Mouse (Mus musculus) midbrain, embryonic 13.5 days (tissue): ENCODE measurements at regions not wholly inside any gene's neighbourhood (a gene's known extent, or its start where the extent isn't known, plus 50 kb on each side); places are given as distances from the start of the nearest gene placed in this dataset.

ENCODE experiments used
- ATAC-seq: fragments of 200-750 bp; cut with Nextera tagmentation; 2 replicates; pipeline ENCODE4 v1.8.0; 2017; ENCODE audit warnings: mild to moderate bottlenecking, moderate TSS enrichment, moderate library complexity
- H3K27ac ChIP-seq: fragments of 300-500 bp; sonication (generic); 2 replicates; pipeline ENCODE4 v1.5.1; 2015; ENCODE audit warnings: inconsistent platforms, mild to moderate bottlenecking, moderate library complexity
- H3K27me3 ChIP-seq: fragments of 300-500 bp; sonication (generic); 2 replicates; pipeline ENCODE4 v1.6.1; 2015; ENCODE audit warnings: mild to moderate bottlenecking, inconsistent platforms
- H3K36me3 ChIP-seq: fragments of 300-500 bp; sonication (generic); 2 replicates; pipeline ENCODE4 v1.6.1; 2015; ENCODE audit warnings: mild to moderate bottlenecking, inconsistent platforms
- H3K4me1 ChIP-seq: fragments of 300-500 bp; sonication (generic); replicated peaks from 2 replicates; pipeline ENCODE4 v1.6.1; 2015; ENCODE audit warnings: inconsistent platforms
- H3K4me2 ChIP-seq: fragments of 300-500 bp; sonication (generic); replicated peaks from 2 replicates; pipeline ENCODE4 v1.6.1; 2015; ENCODE audit warnings: moderate library complexity, mild to moderate bottlenecking, inconsistent platforms
- H3K4me3 ChIP-seq: fragments of 300-500 bp; sonication (generic); replicated peaks from 2 replicates; pipeline ENCODE4 v1.5.1; 2015; ENCODE audit warnings: mild to moderate bottlenecking, inconsistent platforms
- H3K9ac ChIP-seq: fragments of 300-500 bp; sonication (generic); replicated peaks from 2 replicates; pipeline ENCODE4 v1.6.1; 2015; ENCODE audit warnings: mild to moderate bottlenecking, inconsistent platforms
- H3K9me3 ChIP-seq: fragments of 300-500 bp; sonication (generic); 2 replicates; pipeline ENCODE4 v1.6.1; 2016; ENCODE audit warnings: mild to moderate bottlenecking, inconsistent platforms
- WGBS: fragments of 180-500 bp; shearing (Covaris S2); methylation state at CpG from one replicate; pipeline ENCODE4 v1.1.7; 2015; 5-methylcytosine and 5-hydroxymethylcytosine counted together

GRCm38 (mm10) chr1:126993061-126993640 is 162.6 kb upstream of the Nckap5 start:
- Histone ChIP-seq H3K4me3 (no peak overlapping the region), H3K27ac (no peak overlapping the region), H3K27me3 (no peaks in the 10 kb centered on the region), H3K9ac (no peak overlapping the region), H3K4me2 (no peak overlapping the region), H3K4me1 (peaks cover 10% of the 10 kb centered on the region), H3K9me3 (no peaks in the 10 kb centered on the region), H3K36me3 (no peaks in the 10 kb centered on the region)
- 75% methylated on average over 1 of the region's 1 CpGs for WGBS
- peak; percentile 78 for ATAC-seq

GRCm38 (mm10) chr1:126992441-126992840 is 161.8 kb upstream of the Nckap5 start:
- 61% methylated on average over 4 of the region's 4 CpGs for WGBS
- Histone ChIP-seq H3K27ac (no peak overlapping the region), H3K36me3 (no peaks in the 10 kb centered on the region), H3K4me1 (peaks cover 10% of the 10 kb centered on the region), H3K9me3 (no peaks in the 10 kb centered on the region), H3K4me2 (no peak overlapping the region), H3K4me3 (no peak overlapping the region), H3K27me3 (no peaks in the 10 kb centered on the region), H3K9ac (0 out of 2 replicates have a peak overlapping the region, but pooled peaks have one; percentile 11)
- ATAC-seq: peak; percentile 34; the same call in 1 of the 2 replicates

- H3K4me3 ChIP-seq: no peak overlapping the region
- no peaks in the 10 kb centered on the region for H3K27me3 ChIP-seq
- H3K36me3 ChIP-seq: no peaks in the 10 kb centered on the region
- no peak overlapping the region for H3K9ac ChIP-seq
- ATAC-seq: 0 out of 2 replicates have a peak, but pooled peaks have one; percentile 27
- 77% methylated on average over 5 of the region's 5 CpGs for WGBS
- H3K9me3 ChIP-seq: no peaks in the 10 kb centered on the region
- no peak overlapping the region for H3K27ac ChIP-seq
- no peaks in the 10 kb centered on the region for H3K4me1 ChIP-seq
- no peak overlapping the region for H3K4me2 ChIP-seq
These were observed 152.2 kb upstream of the Nckap5 start for GRCm38 (mm10) chr1:126982805-126983204.

GRCm38 (mm10) chr1:126980311-126980710 is 149.7 kb upstream of the Nckap5 start:
- no peak for ATAC-seq
- Histone ChIP-seq H3K9me3 (no peaks in the 10 kb centered on the region), H3K4me3 (no peak overlapping the region), H3K27ac (no peak overlapping the region), H3K4me1 (no peaks in the 10 kb centered on the region), H3K4me2 (no peak overlapping the region), H3K9ac (no peak overlapping the region), H3K36me3 (no peaks in the 10 kb centered on the region), H3K27me3 (no peaks in the 10 kb centered on the region)
- 96% methylated on average over 14 of the region's 14 CpGs for WGBS

GRCm38 (mm10) chr1:126973871-126974270 is 143.3 kb upstream of the Nckap5 start:
- no peaks in the 10 kb centered on the region for H3K4me1 ChIP-seq
- no peak overlapping the region for H3K27ac ChIP-seq
- no peak overlapping the region for H3K4me2 ChIP-seq
- no peaks in the 10 kb centered on the region for H3K36me3 ChIP-seq
- no peaks in the 10 kb centered on the region for H3K27me3 ChIP-seq
- no peak overlapping the region for H3K4me3 ChIP-seq
- 90% methylated on average over 1 of the region's 1 CpGs for WGBS
- no peaks in the 10 kb centered on the region for H3K9me3 ChIP-seq
- no peak for ATAC-seq
- no peak overlapping the region for H3K9ac ChIP-seq

- H3K4me3 ChIP-seq: no peak overlapping the region
- no peak for ATAC-seq
- WGBS: 63% methylated on average over 10 of the region's 10 CpGs
- no peaks in the 10 kb centered on the region for H3K36me3 ChIP-seq
- H3K9ac ChIP-seq: no peak overlapping the region
- no peaks in the 10 kb centered on the region for H3K27me3 ChIP-seq
- H3K4me2 ChIP-seq: no peak overlapping the region
- H3K27ac ChIP-seq: 0 out of 2 replicates have a peak overlapping the region, but pooled peaks have one; percentile 17
- H3K4me1 ChIP-seq: no peaks in the 10 kb centered on the region
- H3K9me3 ChIP-seq: no peaks in the 10 kb centered on the region
These were observed 141.3 kb upstream of the Nckap5 start for GRCm38 (mm10) chr1:126971777-126972421.

GRCm38 (mm10) chr1:126971118-126971517 is 140.5 kb upstream of the Nckap5 start:
- H3K36me3 ChIP-seq: no peaks in the 10 kb centered on the region
- H3K9ac ChIP-seq: no peak overlapping the region
- H3K9me3 ChIP-seq: no peaks in the 10 kb centered on the region
- no peak overlapping the region for H3K4me2 ChIP-seq
- 88% methylated on average over 1 of the region's 1 CpGs for WGBS
- H3K27ac ChIP-seq: no peak overlapping the region
- H3K27me3 ChIP-seq: no peaks in the 10 kb centered on the region
- H3K4me3 ChIP-seq: no peak overlapping the region
- H3K4me1 ChIP-seq: no peaks in the 10 kb centered on the region
- ATAC-seq: no peak

GRCm38 (mm10) chr1:126966394-126966793 is 135.8 kb upstream of the Nckap5 start:
- ATAC-seq: no peak
- no peak overlapping the region for H3K4me3 ChIP-seq
- no peaks in the 10 kb centered on the region for H3K36me3 ChIP-seq
- H3K9me3 ChIP-seq: no peaks in the 10 kb centered on the region
- no peaks in the 10 kb centered on the region for H3K4me1 ChIP-seq
- no peaks in the 10 kb centered on the region for H3K27me3 ChIP-seq
- no peak overlapping the region for H3K4me2 ChIP-seq
- H3K9ac ChIP-seq: no peak overlapping the region
- no peak overlapping the region for H3K27ac ChIP-seq

- no peaks in the 10 kb centered on the region for H3K9me3 ChIP-seq
- H3K27me3 ChIP-seq: no peaks in the 10 kb centered on the region
- no peak overlapping the region for H3K9ac ChIP-seq
- peak; percentile 43; the same call in 1 of the 2 replicates for ATAC-seq
- 73% methylated on average over 12 of the region's 12 CpGs for WGBS
- H3K27ac ChIP-seq: peak overlapping the region; percentile 69
- H3K4me2 ChIP-seq: no peak overlapping the region
- H3K36me3 ChIP-seq: no peaks in the 10 kb centered on the region
- no peak overlapping the region for H3K4me3 ChIP-seq
- H3K4me1 ChIP-seq: peaks cover 6% of the 10 kb centered on the region
These were observed 125.5 kb upstream of the Nckap5 start for GRCm38 (mm10) chr1:126955839-126956720.

GRCm38 (mm10) chr1:126947860-126948259 is 117.3 kb upstream of the Nckap5 start:
- no peaks in the 10 kb centered on the region for H3K9me3 ChIP-seq
- no peak overlapping the region for H3K4me3 ChIP-seq
- H3K4me1 ChIP-seq: no peaks in the 10 kb centered on the region; the same call in 1 of the 2 replicates
- H3K4me2 ChIP-seq: no peak overlapping the region
- no peak overlapping the region for H3K27ac ChIP-seq
- no peak for ATAC-seq
- 95% methylated on average over 1 of the region's 1 CpGs for WGBS
- H3K36me3 ChIP-seq: no peaks in the 10 kb centered on the region
- H3K9ac ChIP-seq: no peak overlapping the region
- no peaks in the 10 kb centered on the region for H3K27me3 ChIP-seq

- Histone ChIP-seq H3K9ac (no peak overlapping the region), H3K36me3 (no peaks in the 10 kb centered on the region), H3K4me3 (no peak overlapping the region), H3K4me2 (no peak overlapping the region), H3K27me3 (no peaks in the 10 kb centered on the region), H3K9me3 (no peaks in the 10 kb centered on the region), H3K27ac (no peak overlapping the region), H3K4me1 (peaks cover 23% of the 10 kb centered on the region)
- WGBS: 68% methylated on average over 4 of the region's 4 CpGs
- ATAC-seq: no peak
These were observed 102.1 kb upstream of the Nckap5 start for GRCm38 (mm10) chr1:126932658-126933057.

- ATAC-seq: peak; percentile 34; the same call in 1 of the 2 replicates
- H3K27me3 ChIP-seq: no peaks in the 10 kb centered on the region
- WGBS: 2% methylated on average over 6 of the region's 6 CpGs
- no peak overlapping the region; the same call in 1 of the 2 replicates for H3K27ac ChIP-seq
- peaks cover 28% of the 10 kb centered on the region for H3K4me1 ChIP-seq
- 0 out of 2 replicates have a peak overlapping the region, but pooled peaks have one; percentile 3 for H3K9ac ChIP-seq
- 0 out of 2 replicates have a peak overlapping the region, but pooled peaks have one; percentile 1 for H3K4me2 ChIP-seq
- H3K9me3 ChIP-seq: no peaks in the 10 kb centered on the region
- H3K4me3 ChIP-seq: no peak overlapping the region
- no peaks in the 10 kb centered on the region for H3K36me3 ChIP-seq
These were observed 101.2 kb upstream of the Nckap5 start for GRCm38 (mm10) chr1:126931754-126932153.
